Mouse (Mus musculus) embryonic facial prominence, embryonic 14.5 days (tissue): ENCODE data around the gene Pdzd7. TPM values are rescaled to one million over a fixed set of nuclear protein-coding genes. Genes with fewer than 3 reads are reported as not detected.

Source experiments
- ATAC-seq: fragments of 200-750 bp; cut with Nextera tagmentation; 2 replicates; pipeline ENCODE4 v1.8.0; 2017; ENCODE audit warnings: low read depth, moderate number of reproducible peaks, moderate TSS enrichment
- DNase-seq: peaks from one replicate; pipeline ENCODE4 v3.0.0-alpha.2; 2015; ENCODE audit warnings: low spot score
- H3K27ac ChIP-seq: fragments of 300-500 bp; sonication (generic); replicated peaks from 2 replicates; pipeline ENCODE4 v1.5.1; 2014; ENCODE audit warnings: low read depth, mild to moderate bottlenecking, low read length, moderate library complexity
- H3K27me3 ChIP-seq: fragments of 300-500 bp; sonication (generic); replicated peaks from 2 replicates; pipeline ENCODE4 v1.6.1; 2014; ENCODE audit warnings: low read length; ENCODE audit not compliant: control insufficient read depth, insufficient read depth
- H3K36me3 ChIP-seq: fragments of 300-500 bp; sonication (generic); 2 replicates; pipeline ENCODE4 v1.6.1; 2014; ENCODE audit warnings: low read length, mixed read lengths; ENCODE audit not compliant: control insufficient read depth, insufficient read depth
- H3K4me1 ChIP-seq: fragments of 300-500 bp; sonication (generic); 2 replicates; pipeline ENCODE4 v1.6.1; 2014; ENCODE audit warnings: antibody characterized with exemption, low read length; ENCODE audit not compliant: control insufficient read depth, insufficient read depth
- H3K4me2 ChIP-seq: fragments of 300-500 bp; sonication (generic); 2 replicates; pipeline ENCODE4 v1.6.1; 2014; ENCODE audit warnings: low read depth, mild to moderate bottlenecking, low read length, moderate library complexity, mixed read lengths
- H3K4me3 ChIP-seq: fragments of 300-500 bp; sonication (generic); 2 replicates; pipeline ENCODE4 v1.5.1; 2014; ENCODE audit warnings: low read depth, mild to moderate bottlenecking, low read length
- H3K9ac ChIP-seq: fragments of 300-500 bp; sonication (generic); 2 replicates; pipeline ENCODE4 v1.6.1; 2014; ENCODE audit warnings: low read depth, mild to moderate bottlenecking, low read length, moderate library complexity, mixed read lengths
- H3K9me3 ChIP-seq: fragments of 300-500 bp; sonication (generic); 2 replicates; pipeline ENCODE4 v1.6.1; 2016; ENCODE audit warnings: low read length; ENCODE audit not compliant: control insufficient read depth
- WGBS: fragments of 180-500 bp; shearing (Covaris S2); extraction: QIAGEN DNeasy Blood & Tissue Kit; methylation state at CpG from one replicate; pipeline ENCODE4 v1.1.7; 2014; 5-methylcytosine and 5-hydroxymethylcytosine counted together
- polyA plus RNA-seq: library from polyadenylated mRNA; unstranded; fragments of >200 nt; fragmentation: Nextera tagmentation; extraction: Ambion mirVana; gene quantifications from 2 replicates; pipeline ENCODE4 v1.2.1, GENCODE M21; 2014

The Pdzd7 gene
- polyA plus RNA-seq, 1 experiment from 2014 or later = 0.32 TPM

DNA sequence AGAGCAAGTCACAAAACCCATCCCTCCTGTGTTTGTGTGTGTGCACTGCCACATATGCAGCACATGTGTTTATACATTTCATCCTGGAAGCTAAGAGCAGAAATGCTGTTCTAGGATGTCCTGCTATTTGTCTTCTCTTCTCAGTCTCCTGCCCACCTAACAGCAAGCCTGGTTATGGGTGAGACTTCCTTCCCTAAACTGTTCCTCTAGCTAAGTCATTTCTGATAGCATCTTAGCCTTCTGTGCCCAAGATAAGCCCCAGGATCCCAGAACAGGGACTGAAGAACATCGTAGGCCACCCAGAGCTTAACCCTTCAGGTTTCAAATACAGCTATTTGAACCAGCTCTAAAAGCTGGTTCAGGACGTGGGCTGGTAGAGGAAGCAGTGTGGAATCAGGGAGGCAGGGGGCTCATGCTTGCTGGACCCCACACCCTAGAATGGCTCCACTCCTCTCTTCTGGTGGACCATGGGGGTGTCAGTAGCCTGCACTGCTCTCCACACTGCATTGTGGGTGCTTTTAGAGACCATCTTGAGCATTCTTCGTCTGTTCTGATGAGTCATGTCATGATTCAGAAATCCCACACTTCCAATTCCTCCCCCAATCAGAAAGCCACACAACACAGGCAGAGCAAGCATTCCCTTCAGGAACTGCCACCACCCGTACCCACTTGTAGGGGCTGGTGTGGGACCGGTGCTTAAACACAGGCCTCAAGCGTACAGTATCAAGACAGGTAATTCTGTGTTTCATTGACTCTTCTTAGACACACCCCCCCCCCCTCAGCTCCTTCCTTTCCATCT lies 9.6 kb upstream of the Pdzd7 start:
- Histone ChIP-seq H3K9ac (no peak overlapping the region), H3K27me3 (no peaks in the 10 kb centered on the region), H3K27ac (peak overlapping the region; percentile 35; the same call in 1 of the 2 replicates), H3K4me3 (no peak overlapping the region), H3K4me2 (no peak overlapping the region), H3K4me1 (peaks cover 13% of the 10 kb centered on the region), H3K9me3 (no peaks in the 10 kb centered on the region), H3K36me3 (peaks cover 38% of the 10 kb centered on the region)
- ATAC-seq (no peak), DNase-seq (no peak)
- 72% methylated on average over 6 of the region's 6 CpGs for WGBS

DNA sequence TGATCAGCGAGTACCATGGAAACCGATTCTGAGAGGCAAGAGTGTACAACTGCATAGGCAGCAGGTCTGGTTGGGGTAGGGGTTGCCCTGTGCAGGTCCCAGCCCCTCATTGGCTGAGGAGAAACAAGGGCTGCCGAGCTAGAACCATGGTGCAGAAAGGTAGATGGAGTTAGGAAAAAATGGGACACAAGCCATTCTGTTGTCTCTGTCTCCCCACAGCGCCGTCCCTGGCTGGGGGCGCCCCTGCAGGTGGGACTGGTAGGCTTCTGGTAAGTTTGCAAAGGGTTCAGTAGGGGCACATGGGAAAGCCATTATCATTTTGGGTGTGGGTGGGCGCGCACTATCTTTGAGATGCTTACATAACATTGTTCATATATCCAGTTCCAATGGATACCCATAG lies 7.9 kb upstream of the Pdzd7 start:
- no peak overlapping the region for H3K4me3 ChIP-seq
- no peak overlapping the region for H3K4me2 ChIP-seq
- 82% methylated on average over 8 of the region's 8 CpGs for WGBS
- peaks cover 43% of the 10 kb centered on the region for H3K36me3 ChIP-seq
- H3K4me1 ChIP-seq = peaks cover 23% of the 10 kb centered on the region
- no peak overlapping the region for H3K9ac ChIP-seq
- no peak overlapping the region for H3K27ac ChIP-seq
- no peak for DNase-seq
- H3K9me3 ChIP-seq = no peaks in the 10 kb centered on the region
- no peak for ATAC-seq
- H3K27me3 ChIP-seq = no peaks in the 10 kb centered on the region

DNA sequence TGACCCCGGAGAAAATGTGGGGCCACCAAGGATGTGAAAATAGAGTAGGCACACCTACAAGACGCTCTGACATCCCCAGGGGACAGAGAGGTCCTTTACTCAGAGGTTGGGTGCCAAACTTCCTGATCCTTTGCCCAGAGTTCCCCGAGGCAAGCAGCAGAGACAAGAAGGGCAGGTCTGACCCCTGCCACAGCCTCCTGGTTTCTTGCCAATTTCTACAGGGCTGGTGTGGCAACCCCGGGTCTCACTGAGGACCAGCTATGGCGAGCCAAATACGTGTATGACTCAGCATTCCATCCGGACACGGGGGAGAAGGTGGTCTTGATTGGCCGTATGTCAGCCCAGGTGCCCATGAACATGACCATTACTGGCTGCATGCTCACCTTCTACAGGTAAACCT lies 4.0 kb upstream of the Pdzd7 start:
- Histone ChIP-seq H3K27me3 (peaks cover 7% of the 10 kb centered on the region; the same call in 1 of the 2 replicates), H3K4me1 (peaks cover 20% of the 10 kb centered on the region), H3K4me2 (no peak overlapping the region), H3K9ac (no peak overlapping the region), H3K9me3 (no peaks in the 10 kb centered on the region), H3K4me3 (no peak overlapping the region), H3K36me3 (peaks cover 43% of the 10 kb centered on the region), H3K27ac (no peak overlapping the region)
- DNase-seq = no peak
- 74% methylated on average over 9 of the region's 9 CpGs for WGBS
- no peak for ATAC-seq

DNA sequence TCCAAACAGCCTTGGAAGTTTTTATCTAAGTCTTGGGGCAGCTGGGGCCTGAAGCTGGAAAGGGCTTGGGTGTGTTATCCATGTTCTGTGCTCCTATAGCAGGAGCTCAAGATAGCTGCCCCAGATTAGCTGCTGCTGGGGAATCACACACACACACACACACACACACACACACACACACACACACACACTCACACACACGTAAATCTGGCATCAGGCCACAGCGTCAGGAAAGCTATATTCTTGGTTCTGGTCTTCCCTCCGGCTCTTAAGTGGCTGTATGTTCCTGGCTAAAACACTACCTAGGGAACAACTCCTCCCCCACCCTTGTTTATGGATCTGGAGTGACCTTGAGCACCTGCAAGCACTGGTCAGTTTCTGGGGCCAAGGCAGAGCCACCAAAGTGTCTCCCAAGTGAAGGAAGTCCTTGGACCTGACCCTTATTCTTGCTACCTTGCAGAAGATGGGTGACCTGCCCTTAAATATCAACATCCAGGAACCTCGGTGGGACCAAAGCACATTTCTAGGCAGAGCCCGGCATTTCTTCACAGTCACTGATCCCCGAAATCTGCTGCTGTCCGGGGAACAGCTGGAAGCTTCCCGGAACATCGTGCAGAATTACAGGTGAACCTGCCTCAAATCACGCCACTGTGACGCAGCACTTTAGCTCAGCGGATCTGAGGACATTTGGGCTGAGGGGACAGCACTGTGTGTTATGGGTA lies 3.3 kb upstream of the Pdzd7 start:
- no peak for DNase-seq
- no peak for ATAC-seq
- Histone ChIP-seq H3K27ac (peak overlapping the region; percentile 94), H3K4me3 (peak overlapping the region; percentile 51), H3K9me3 (no peaks in the 10 kb centered on the region), H3K36me3 (peaks cover 40% of the 10 kb centered on the region), H3K4me1 (peaks cover 20% of the 10 kb centered on the region), H3K4me2 (peak overlapping the region; percentile 79), H3K9ac (peak overlapping the region; percentile 70), H3K27me3 (peaks cover 7% of the 10 kb centered on the region; the same call in 1 of the 2 replicates)
- 80% methylated on average over 12 of the region's 12 CpGs for WGBS

DNA sequence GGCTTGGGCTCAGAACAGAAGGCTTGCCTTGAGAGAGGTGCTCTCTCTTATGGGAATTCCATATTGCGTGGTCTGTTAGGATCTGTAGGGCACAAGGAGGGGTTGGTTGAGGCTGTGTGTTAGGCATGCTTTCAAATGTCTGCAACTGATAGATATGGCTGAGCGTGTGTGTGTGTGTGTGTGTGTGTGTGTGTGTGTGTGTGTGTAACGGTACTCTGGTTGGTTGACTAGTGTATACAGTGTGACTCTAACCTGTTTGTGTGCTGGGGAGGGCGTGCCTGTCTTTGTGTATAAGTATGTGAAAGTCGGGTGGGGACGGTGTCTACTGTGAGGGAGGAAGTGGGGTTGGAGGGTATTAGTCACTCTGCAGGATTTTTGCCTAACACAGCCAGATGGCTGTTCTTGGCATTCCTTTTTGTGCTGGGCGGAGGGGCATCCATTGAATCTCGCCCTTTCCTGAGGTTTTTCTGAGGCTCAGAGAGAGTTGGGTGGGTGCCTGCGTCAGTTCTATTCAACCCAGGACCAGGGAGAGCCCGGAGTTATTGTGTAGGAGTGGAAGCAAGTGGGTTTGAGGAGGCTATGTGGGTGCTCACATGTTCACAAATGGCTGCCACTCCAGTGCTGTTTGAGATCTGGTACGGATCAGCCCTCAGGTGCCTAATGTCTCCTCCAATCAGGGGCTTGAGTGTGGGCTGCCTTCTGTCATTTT lies 2.6 kb upstream of the Pdzd7 start:
- Histone ChIP-seq H3K4me3 (peak overlapping the region; percentile 51), H3K9ac (peak overlapping the region; percentile 70), H3K27me3 (peaks cover 7% of the 10 kb centered on the region; the same call in 1 of the 2 replicates), H3K9me3 (no peaks in the 10 kb centered on the region), H3K36me3 (peaks cover 33% of the 10 kb centered on the region), H3K27ac (peak overlapping the region; percentile 94), H3K4me2 (peak overlapping the region; percentile 79), H3K4me1 (peaks cover 20% of the 10 kb centered on the region)
- DNase-seq = peak; percentile 83
- 29% methylated on average over 11 of the region's 11 CpGs for WGBS
- ATAC-seq = peak; percentile 65

DNA sequence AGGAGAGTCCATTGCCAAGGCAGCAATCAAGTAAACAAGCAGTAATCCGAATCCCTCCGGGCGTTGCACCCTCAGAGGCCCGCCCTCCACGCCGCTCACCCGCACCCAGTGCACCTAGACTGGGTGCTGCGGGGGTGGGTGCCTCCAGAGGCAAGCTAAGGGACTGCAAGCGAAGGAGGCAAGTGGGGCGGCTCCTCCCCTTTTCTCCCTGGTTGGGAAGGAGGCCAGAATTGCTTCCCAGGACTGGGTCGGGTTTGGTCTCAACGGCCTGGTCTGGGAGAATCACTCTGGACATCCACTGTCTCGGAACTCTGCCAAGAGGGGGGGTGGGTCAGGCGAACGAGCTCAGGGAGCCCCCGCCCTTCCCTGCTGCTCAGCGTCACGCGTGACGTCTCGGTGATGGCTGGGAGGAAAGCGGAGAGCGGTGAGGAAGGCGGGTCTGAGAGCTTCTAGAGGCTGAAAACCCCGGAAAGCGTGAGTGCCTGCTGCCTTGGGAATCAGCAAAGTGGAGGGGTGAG lies 2.0 kb upstream of the Pdzd7 start, which contains the start of gene Sfxn3:
Gene Sfxn3 (plus strand): TSS at position 87 of the 518 bp plus-strand sequence.
- H3K9ac ChIP-seq = peak within 1 kb of the TSS; percentile 70
- peak within 1 kb of the TSS; percentile 94 for H3K27ac ChIP-seq
- peak; percentile 84 for ATAC-seq
- 0% methylated on average over 24 of the region's 26 CpGs for WGBS
- H3K4me2 ChIP-seq = peak within 1 kb of the TSS; percentile 79
- peak within 1 kb of the TSS; percentile 51 for H3K4me3 ChIP-seq
- peaks cover 26% of the 10 kb centered on the region for H3K36me3 ChIP-seq
- DNase-seq = peak; percentile 93
- peaks cover 20% of the 10 kb centered on the region for H3K4me1 ChIP-seq
- peaks cover 7% of the 10 kb centered on the region; the same call in 1 of the 2 replicates for H3K27me3 ChIP-seq
- H3K9me3 ChIP-seq = no peaks in the 10 kb centered on the region

DNA sequence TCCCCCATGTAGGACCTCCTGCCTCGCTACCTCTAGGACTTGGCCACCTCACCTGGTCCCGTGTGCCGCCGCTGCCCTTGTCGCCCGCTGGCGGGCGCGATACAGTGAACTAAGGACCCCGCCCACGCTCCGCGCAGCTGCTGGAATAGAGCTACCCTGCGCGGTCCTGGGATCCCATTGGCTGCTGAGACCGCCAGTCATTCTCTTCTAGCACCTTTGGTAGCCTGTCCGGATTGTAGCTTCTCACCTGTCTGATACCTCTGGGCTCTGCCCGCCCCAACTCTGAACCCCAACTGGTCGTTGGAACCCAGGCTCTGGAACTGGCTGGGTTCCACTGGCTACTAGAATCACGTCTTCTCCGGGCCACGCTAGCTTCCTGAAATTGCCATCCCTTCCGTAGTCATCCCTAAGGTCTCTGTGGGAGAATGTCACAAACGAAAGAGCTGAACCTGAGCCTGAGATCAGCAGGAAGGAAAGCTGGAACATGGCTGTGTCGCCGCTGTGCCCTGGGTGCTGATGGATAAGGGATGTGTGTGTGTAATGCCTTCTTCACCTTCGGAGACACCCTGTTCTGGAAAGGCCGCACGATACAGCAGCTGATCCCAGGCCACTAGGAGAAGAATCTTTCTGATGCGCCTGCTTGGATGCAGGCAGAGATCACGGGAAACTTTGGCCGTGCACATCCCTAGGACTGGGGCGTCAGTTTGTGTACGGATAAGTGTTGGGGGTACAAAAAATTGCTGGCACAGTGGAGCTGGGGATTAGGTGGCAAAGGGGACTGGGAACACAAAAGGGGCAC lies 1.2 kb upstream of the Pdzd7 start:
- Histone ChIP-seq H3K9ac (peak overlapping the region; percentile 70), H3K4me2 (peak overlapping the region; percentile 79), H3K9me3 (no peaks in the 10 kb centered on the region), H3K4me3 (peak overlapping the region; percentile 51), H3K36me3 (peaks cover 19% of the 10 kb centered on the region), H3K27me3 (peaks cover 7% of the 10 kb centered on the region; the same call in 1 of the 2 replicates), H3K27ac (peak overlapping the region; percentile 94), H3K4me1 (peaks cover 20% of the 10 kb centered on the region)
- WGBS = 3% methylated on average over 31 of the region's 34 CpGs
- DNase-seq (peak; percentile 93), ATAC-seq (peak; percentile 68)
